Mouse (Mus musculus): ENCODE data around the gene Gm10130.
"Not testable (repeated sequence)": the region's sequence is repeated elsewhere in the genome, so short reads cannot be mapped to it uniquely, and the experiment has no call there.

Gm10130 gene

DNA sequence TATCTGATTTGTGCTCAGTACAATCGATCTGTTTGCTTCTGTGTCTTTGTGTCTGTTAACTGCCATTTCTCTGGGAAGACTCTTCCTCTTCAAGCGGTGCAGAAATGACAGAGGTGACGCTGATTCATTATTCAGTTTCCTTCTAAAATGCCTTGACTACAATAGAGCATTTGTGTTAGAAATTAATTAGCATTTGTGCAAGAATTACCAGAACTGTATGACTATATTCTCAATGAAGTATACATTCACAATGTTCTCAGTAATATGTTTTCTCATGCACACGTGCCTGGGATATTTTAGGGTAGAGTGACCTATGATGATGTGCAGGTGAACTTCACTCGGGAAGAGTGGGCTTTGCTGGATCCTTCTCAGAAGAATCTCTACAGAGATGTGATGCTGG is at the start of gene Gm10130:
Gm10130 (plus strand) TSS at position 301 of the 400 bp plus-strand sequence.
- no peak for DNase-seq

DNA sequence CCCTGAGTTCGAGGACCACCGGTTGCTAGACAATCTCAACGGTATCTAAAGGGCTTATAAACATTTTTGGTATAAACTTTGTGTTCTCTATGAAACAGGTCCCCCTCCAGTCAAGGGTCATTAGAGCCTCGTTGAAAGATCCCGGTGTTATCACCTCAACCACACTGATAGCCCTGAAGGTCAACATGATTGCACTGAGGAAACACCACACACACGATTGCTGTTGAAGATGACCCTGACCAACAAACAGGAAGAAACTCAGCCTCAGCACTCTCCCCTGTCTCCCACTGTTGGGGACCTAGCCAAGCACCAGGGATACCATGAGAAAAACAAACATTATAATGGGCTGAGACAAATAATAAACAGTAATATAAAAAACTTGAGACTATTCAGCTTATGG is 29.8 kb upstream of the Gm10130 start:
- DNase-seq: no peak

GRCm38 (mm10) chr2:150299096-150299495 is 24.4 kb upstream of the Gm10130 start:
- no peak for DNase-seq

DNA sequence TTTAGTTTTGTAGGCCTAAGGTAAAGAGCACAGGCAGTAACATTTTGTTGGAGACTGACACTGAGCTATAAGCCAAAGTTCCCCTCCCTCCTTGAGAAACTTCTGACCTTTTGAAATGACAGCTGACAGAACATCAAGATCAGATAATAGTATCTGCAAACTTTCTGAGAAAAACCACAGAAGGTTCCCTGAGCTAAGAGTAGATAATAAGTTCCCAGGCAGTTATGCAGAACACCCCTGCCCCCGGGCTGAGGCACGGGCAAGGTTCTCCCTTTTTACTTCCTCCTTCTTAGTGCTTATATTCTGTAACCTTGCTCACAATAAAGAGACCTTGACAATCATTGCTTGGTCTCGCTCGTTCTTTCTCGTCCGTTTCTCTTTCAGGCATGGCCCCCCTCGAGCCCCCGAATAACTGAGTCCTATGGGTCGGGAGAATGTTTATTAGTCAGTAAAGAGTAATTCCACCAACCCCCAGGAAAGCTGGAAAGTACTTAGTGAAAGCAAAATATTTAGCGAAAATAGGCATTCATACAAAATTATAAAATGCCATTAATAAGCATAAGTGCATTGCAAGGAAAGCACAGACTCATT is 16.2 kb upstream of the Gm10130 start:
- DNase-seq: no peak

GRCm38 (mm10) chr2:150310952-150311884 is 12.3 kb upstream of the Gm10130 start:
- DNase-seq: peak; percentile 88 to 92

DNA sequence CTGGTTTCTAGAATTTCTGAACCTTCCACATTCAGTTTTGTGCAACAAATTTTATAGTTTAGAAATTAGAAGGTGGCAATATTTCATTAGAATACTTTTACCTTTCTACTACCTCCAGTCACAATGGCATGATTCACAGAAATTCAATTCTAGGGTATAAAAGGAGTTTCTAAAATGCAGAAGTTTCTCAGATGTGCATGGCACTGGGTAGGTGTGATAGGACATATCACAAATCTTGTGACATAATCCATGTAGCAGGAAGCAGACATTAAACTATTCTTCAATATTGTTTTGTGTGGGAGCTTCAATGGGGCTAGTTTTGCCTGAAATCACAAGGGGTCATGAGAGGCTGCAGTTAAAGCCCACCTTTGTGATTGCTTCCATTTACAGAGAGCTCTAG is 7.4 kb upstream of the Gm10130 start:
- no peak for DNase-seq

DNA sequence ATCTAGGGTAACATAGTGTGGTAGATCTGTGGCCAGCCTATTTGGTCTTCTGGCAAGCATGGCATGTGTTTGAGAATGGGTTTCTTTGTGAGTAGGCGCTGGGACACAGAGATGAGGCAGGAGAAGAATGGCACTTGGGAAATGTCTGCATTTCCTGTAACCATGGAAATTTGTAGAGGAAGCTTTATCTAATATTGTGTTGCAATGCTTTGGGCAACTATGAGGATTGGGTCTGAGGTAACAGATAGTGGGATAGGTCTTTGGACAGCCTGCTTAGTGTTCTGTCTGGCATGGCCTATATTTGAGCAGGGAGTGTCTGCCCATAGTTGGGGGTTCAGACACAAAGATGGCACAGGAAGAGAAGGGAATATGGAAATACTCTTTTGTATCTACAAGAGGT is 4.5 kb upstream of the Gm10130 start:
- no peak for DNase-seq

DNA sequence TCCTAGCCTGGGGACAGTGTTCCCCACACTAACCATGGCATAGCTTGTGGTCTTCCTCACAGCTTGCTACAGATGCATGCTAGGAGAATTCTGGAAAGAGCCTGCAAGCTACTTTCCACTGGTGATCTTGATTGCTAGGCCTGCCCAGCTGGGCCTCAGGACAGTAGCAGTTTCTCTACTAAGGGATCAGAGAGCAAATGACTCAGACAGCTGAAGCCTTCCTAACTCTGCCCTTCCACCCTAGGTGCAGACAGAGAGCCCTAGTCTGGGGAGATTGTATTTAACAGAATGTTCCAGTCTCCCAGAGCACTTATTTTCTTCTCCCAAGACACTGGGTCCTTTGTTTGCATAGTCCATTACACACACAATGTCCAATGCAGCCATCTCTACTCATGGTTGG is 33.6 kb downstream of the Gm10130 start:
- not testable (repeated sequence) for DNase-seq

DNA sequence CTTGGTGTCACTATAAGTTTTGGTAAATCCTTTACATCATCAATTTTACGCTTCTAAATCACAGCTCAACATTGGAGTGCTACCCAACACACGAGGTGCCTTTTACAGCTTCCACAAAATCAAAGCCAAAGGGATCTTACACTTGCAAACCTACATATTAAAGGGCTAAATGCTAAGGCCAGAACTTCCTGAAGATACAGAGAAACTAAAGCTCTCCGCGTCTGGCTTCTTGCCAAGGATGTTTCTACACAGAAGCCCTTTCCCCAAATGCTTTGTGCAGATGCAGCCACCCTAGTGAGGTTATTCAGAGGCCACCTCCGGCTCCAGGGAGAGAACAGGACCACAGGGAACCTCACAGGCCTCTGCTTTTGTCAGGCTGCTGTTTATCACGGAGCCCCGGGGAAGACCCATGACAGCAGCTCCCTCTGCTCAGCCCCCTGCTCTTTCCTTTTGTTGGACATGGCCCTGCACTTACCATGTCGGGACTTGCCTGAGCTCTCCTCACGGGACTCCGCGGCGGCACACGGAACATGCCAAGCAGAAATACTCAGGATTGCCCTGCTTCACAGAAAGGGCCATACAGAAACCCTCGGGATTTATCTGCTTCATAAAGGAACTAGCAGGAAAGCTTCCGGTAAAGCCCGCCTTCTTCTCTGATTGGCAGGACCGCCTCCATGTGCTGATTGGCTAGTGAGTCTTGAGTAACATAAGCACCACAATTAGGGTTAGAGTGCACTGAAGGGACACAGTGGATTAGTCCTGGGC is 38.8 kb downstream of the Gm10130 start, which contains the start of gene 3300002I08Rik:
3300002I08Rik (minus strand) TSS at position 653 of the 765 bp plus-strand sequence.
- peak; percentile 87 to 92 for DNase-seq

DNA sequence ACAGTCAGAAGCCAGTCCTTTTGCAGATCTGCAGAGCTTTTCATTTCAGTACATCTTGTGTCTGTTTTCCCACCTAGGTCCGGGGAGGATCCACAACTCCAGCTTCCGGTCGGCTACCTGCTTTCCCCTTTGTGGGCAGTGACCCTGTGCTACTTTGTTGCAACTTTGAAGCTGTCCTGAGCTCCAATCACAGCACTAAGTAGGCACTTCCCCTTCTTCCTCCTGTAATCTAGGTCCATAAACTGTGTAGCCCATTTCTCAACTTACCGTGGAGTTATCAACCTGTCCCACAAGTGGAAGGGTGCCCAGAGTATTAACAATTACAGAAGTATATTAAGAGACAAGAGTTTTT is 39.4 kb downstream of the Gm10130 start:
- no peak for DNase-seq

DNA sequence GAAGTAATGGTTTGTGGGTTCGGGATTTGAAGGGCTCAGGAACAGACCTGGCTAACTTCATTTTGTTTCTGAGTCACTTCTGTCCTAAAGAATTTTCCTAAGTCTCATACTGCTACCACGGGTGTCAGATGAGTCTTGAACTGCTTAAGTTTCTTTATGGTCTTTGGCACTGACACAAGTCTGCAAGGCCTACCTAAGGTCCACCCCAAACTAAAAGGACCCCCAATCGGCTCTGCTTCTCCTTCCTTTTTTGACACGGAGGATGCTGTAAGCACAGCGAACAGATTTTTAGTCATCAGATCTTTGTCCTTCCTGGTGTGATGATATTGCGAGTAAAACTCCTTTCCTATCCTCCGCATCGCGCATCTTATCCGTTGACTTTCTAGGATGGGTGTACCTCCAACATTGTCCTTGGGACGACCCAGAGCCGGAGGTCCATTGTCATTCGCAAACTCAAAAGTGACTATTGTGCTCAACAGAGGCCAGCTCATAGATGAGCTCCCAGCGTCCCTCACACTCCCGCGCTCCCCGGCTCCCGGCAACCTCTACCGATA is 62.1 kb downstream of the Gm10130 start:
- DNase-seq: peak in 1 of 2 experiments; percentile 3

GRCm38 (mm10) chr2:150390198-150390597 is 66.7 kb downstream of the Gm10130 start:
- DNase-seq: no peak

GRCm38 (mm10) chr2:150412146-150412545 is 88.6 kb downstream of the Gm10130 start:
- not testable (repeated sequence) for DNase-seq

Measured in cerebellum, postnatal 14 days (tissue).